Mouse (Mus musculus) E14TG2a.4 (cell line): ENCODE data around the gene Gstt4.

Experiments used
- CTCF ChIP-seq: conservative IDR thresholded peaks from 2 replicates; pipeline ENCODE4 v1.5.1; 2014; ENCODE audit warnings: low read length
- NANOG ChIP-seq: IDR thresholded peaks from 2 replicates; pipeline ENCODE4 v1.6.1; 2014; ENCODE audit warnings: borderline replicate concordance, low read length, mixed read lengths
- POU5F1 ChIP-seq: IDR thresholded peaks from 2 replicates; pipeline ENCODE4 v1.6.1; 2014; ENCODE audit warnings: low read length, borderline replicate concordance

- TF ChIP-seq POU5F1 (no peak), CTCF (no peak), NANOG (no peak)
Measured at GRCm38 (mm10) chr10:75828500-75828931, 6.2 kb upstream of the Gstt4 start.
